Mouse (Mus musculus) NIH3T3 (cell line): ENCODE measurements around the gene Tac2.

Experiments
- DNase-seq: peaks from one replicate; pipeline ENCODE4 v3.0.0-alpha.2; 2012; ENCODE audit warnings: low read depth

Tac2 gene

DNA sequence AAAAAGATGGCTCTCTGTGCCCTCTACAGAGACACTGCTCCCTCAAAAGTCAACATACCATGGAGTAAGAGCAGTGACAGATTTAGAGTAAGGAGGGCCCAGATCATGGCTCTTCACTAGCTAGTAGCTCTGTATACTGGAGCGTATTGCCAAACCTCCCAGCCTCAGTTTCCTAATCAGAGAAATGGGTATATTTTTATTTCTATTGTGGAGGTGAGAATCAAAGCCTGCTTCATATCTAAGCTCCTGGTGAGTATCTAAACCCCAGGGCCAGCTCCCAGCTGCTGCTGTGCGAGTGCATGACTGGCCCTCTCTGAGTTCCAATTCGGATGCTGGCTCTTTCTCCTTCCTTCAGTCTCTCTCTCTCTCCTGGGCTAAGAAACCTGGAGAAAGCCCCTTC is at the start of gene Tac2:
TSS of gene Tac2 (plus strand) at position 301 of the 400 bp plus-strand sequence.
- no peak for DNase-seq

DNA sequence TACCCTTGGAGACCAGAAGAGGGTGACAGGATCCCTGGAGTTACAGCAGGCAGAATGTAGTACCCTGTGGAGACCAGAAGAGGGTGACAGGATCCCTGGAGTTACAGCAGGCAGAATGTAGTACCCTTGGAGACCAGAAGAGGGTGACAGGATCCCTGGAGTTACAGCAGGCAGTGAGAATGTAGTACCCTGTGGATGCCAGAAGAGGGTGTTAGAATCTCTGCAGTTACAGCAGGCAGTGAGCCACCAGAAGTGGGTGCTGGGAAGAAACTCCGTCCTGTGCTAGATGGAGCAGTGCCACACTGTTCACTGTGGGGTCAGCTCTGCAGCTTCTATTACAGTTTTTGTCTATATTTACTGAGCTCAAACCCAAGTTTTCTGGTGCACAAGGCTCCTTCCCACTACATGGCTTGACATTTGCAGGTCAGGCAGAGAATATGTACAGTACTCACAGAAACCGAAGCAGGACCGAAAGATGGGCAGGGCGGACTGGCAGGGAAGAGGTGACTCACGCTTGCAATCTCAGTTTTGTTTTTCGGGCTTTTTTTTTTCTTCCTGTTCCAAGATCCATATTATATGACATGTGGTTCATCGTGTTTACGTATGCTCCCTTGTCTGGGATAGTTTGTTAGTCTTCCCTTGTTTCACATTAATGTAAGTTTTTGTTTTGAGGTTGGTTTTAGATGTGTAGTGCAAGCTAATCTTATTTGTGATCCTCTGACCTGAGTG is 49.3 kb upstream of the Tac2 start:
- DNase-seq = peak; percentile 94

DNA sequence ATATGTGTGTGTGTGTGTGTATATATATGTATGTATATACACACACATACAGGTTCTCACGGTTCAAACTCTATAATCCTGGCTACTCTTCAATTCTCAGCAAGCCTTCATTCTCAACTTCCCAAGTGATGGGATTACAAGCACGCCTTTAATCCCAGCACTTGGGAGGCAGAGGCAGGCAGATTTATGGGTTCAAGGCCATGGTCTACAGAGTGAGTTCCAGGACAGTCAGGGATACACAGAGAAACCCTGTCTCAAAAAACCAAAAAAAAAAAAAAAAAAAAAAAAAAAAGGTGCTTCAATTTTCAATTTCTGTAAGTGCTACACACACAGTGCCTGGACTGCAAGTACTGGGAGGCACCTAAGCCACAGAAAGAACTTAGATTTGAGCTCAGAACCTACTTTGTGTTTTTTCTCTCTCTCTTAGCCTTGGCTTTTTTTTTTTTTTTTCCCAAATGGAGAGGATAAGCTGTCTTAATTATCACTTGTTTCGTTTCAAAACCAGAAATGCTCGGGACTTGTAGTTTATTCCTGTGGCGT is 48.3 kb upstream of the Tac2 start:
- no peak for DNase-seq

DNA sequence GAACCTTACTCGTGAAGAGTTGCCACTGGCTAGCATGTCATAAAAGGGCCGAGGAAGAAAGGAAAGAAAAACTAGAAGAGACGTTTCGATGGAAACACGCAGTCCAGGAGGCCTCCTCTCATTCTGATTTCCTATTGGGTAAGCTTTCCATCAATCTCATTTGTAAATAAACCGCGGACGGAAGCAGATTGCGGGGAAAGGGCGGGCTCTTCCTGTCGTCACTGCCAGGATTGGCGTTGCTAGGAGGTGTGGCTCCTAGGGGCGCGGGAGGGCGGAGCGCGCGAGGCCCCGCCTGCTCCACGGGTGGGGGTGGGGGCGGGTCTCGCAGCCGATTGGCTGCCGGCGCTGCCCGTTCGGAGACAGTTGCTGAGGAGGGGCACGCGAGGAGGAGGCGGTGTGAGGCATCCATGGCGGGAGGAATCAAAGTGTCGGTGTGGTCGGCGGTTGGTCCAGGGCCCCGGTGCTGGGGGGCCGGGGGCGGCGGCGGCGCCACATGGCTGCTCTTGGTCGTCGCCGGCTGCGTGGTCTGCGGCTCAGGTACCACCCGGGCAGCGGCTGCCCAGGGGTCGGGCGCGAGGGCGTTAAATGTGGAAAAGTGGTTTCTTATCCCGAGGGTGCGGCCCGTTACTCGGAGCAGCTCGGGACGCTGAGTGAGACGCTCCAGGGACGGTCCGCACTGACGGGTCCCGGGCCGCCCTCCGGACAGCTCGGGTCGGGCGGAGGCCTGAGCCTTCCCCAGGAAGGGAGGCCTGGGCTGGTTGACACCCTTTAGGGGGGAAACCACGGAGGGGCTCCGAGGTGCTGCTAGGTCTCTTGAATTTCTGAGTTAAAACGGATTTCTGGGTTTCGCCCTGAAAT is 47.4 kb upstream of the Tac2 start:
- peak; percentile 99 for DNase-seq

DNA sequence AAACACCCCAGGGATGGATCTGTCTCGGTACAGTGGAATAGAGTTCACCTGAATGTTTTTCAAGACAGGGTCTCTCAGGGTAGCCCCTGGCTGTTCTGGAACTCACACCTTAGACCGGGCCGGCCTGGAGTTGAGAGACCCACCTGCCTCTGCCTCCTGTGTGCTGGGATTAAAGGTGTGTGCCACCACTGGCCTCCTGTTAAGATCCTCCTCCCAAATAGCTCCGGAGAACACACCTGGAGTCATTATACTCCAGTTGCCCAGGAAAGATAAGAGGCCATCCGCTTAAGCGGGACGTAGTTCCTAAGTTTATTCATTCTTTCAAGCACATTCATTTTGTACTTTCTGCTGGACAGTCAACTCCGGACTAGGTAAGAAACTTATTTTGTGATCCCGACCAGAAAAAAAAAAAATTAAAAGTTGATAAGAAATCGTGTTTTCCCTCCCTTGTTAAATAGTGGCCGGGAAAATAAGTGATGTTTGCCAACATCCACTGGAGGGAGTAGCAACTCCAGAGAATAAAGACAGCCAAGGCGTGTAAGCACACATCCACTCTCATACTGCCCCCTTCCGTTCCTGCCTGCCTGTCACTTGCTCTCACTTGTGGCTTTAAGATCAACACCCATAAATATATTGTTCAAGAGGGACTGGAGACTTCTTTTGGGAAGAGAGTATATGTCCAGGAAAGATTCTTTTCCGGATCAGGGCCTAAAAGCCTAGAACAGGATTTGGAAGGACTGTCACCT is 46.5 kb upstream of the Tac2 start:
- peak; percentile 92 for DNase-seq

DNA sequence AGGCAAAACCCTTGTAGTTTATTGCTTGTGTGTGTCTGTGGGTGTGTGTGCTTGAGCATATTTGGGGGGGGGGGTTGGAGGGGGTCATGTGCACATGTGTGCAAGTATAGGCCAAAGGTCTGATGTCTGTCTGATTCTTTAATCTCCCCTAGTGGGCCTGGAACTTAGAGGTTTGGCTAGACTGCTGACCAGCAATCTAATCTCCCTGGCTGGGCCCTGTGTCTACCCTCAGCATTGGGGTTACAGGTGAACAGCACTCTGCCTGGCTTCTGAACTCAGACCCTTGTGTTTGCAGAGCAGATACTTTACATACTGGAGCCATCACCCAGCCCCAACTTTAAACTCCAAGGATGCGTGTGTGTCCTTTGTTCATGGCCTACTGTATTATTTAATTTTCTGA is 45.1 kb upstream of the Tac2 start:
- no peak for DNase-seq

DNA sequence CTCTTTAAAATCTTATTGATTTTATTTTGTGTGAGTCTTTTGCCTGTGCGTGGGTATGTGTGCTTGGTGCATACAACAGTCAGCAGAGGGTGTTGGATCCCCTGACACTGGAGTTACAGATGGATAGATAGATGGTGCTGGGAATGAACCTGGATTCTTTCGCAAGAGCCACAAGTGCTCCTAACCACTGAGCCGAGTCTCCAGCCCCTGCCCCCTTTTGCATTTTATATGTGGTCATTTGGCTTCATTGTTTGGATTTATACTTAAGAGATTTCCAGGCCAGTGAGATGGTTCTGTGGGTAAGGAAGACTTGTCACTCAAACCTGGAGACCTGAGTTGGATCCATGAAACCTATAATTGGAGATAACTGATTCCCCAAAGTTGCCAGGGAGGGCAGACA is 44.4 kb upstream of the Tac2 start:
- DNase-seq = no peak

DNA sequence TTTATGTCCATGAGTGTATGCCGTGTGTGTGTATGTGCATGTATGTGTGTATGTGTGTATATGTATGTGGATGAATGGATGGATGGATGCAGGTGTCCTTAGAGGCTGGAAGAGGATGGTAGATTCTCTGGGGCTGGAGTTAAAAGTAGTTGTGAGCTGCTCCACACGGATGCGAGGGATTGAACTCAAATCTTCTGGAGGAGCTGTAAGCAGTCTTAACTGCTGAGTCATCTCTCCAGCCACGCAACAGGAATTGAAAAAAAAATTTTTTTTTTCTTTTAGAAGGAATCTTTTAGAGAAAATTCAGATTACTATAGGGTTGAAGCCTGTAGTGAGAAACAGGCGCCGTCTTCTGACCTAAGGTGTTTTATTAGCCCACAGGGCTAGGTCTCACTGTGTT is 41.4 kb upstream of the Tac2 start:
- peak; percentile 73 for DNase-seq

DNA sequence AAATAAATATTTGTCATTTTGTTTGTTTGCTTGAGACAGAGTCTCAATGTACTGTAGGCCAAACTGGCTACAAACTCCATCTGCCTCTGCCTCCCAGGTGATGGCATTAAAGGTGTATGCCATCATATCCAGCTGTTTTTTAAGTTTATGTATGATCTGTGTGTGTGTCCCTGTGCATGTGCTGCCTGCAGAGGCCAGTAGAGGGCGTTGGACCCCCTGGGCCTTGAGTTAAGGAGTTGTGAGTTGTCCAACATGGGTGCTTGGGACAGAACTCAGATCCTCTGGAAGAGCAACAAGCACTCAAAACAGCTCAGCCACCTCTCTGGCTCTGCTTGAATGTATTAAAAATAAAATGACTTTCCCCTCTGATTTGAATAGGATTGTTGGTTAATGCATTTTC is 33.2 kb upstream of the Tac2 start:
- no peak for DNase-seq

DNA sequence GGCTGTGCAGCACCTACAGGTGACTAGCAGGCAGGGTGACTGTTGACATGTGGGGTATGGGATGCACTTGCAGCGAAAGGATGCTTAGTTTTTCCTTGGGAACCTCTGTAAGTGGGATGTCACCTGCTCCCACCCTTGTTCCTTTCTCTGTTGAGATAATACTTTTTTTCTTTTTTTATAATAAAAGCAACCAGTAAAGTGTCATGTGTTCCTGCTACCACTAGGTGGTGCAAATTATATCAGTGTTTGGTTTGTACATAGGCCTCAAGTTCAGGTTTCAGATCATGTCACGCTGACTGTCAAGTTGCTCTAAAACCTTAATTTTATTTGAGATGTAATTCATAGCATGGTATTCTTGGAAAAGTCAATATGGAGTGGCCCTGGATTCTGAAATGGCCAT is 29.6 kb upstream of the Tac2 start:
- peak; percentile 69 for DNase-seq

DNA sequence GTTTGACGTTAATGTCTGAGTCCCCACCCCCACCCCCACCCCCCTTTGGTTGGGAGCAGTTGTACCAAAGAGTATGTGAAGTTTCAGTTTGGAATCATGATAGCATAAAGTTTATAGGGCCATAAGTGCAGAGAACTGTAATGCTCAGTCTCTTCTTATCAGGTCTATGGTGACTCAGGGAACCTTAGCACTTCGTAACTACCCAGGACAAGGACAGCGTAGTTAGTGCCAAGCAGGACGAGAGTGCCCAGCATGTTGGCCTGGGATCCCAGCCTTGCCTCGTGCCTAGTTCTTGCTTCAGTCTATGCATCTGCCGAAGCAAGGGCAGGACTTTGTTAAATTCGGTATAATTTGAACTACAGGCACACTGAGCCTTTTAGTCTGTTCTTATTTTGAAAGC is 28.5 kb upstream of the Tac2 start:
- no peak for DNase-seq

DNA sequence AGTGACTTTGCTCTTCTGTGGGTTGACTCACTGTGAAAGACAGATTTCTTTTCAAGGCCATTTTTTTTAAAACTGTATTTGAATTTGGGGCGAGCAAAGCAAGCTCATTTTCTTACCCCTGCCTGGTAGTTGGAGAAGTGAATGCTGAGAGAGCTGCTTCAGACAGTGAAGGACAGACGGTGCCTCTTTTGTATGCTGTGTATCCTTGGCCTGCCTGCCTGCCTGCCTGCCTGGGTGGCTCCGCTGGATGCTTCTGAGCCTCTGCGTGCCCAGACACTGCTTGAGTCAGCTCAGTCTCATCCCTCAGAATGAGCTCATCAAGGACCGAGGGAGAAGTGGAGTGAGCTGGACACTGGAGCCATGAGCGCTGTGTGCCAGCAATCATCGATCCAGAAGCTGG is 25.3 kb upstream of the Tac2 start:
- no peak for DNase-seq

DNA sequence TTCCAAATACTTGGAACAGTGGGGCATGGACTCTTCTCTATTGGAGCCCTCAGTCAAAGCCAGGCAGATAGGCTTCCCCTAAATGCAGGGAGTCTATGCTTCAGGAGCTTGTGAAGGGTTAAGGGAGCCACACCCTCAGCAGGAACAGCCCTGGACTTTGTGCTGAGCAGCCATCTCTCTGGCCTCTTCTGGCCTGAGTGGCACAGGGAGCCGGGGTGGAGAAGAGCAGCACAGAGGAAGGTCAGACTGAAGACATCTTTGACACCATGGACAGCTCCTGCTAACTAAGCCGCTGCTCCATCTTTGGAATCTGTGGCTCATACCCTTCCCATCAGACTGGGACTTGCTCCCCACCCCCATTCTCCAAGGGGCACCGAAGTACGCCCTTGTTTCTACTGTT is 21.0 kb upstream of the Tac2 start:
- peak; percentile 58 for DNase-seq

DNA sequence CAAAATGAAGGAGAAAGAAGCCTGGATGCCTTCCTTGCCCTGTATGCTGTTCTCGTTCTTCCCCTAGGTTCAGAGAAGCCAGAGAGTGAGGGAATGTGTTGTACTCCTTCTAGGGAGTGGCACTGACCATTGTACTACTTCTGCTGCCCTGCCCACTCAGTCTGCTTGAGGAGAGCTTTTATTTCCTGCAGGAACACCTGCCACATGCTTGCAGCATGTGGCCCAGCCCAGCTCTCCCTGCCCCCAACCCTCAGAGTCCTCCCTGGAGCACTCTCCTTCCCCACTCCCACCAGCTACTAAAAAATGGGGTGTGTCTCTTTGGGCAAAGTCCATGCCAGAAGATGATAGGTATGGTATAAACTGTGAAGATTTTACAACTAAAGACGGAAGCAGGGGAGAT is 20.0 kb upstream of the Tac2 start:
- DNase-seq = no peak

DNA sequence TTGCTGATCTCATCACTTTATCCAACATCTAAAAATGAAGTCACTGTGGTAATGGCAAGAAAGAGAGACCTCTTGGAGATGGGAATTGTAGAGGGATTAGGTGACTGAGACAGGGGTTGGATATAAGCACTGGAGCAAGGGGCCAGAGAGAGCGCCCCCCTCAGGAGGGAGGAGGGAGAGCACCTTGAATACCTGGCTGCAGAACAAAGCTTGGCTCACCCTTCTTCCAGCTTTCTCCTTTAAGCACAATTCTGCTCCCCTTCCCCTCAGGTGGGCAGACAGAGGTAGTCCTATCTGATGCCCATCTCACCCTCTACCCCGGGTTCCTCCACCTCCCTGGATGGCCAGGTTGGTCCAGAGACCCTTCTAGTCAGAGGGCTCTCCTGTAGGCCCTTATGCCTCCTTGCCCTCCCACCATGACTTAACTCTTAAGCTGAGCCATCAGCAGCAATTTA is 19.5 kb upstream of the Tac2 start, which contains the start of gene Myo1a:
TSS of gene Myo1a (plus strand) at position 405 of the 455 bp plus-strand sequence.
- DNase-seq = no peak

DNA sequence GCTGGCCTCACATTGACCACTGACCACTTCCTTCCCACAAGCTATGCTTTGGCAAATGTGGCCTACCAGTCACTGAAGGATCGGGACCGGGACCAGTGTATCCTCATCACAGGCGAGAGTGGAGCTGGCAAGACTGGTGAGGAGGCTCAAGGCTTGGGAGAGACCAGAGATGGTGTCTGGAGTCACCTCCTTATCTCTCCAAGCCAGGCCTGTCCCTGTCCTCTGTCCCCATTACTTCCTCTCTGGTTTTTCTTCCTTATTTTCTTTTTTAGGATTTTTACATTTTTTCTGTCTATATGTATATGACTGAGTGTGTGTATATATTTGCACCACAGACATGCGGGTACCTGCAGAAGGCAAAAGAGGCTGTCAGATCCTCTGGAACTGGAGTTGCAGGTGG is 18.5 kb upstream of the Tac2 start:
- DNase-seq = no peak

DNA sequence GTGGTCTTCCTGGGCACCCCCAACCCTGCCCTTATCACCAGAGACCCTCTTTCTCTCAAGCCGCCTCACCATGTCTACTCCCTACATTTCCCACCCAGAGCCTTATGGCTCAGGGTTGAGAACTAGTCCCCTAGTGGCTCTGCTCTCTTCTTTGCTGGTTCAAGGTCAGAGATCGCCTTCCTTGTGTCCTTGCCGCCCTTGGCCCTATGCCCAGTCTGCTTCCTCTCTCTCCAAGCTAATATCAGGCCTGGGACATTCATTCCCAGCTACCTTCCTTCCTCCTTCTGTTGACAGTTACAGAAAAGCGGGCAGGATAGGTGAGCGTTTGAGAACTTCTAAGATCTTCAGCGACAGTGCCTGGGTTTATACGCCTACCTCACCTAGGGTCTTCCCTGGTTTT is 16.6 kb upstream of the Tac2 start:
- no peak for DNase-seq

DNA sequence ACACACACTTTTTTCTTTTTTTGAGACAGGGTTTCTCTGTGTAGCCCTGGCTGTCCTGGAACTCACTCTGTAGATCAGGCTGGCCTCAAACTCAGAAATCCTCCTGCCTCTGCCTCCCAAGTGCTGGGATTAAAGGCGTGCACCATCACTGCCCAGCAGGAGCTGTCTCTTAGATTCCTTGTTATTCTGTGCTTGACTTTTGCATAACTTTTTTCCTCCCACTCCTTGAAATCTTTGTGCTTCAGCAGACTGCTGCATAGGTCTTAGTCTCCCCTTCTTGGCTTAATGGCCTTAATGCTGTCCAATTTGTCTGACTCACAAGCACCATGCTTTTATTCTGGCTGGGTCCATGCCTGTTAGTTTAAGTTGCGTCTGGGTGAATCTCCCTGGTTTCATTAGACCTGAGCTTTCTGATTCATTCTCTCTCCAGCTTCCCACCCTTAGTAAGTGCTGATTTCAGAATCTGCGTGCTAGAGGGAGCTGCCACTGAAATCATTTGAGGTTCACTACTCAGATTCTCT is 15.4 kb upstream of the Tac2 start:
- peak; percentile 62 for DNase-seq

DNA sequence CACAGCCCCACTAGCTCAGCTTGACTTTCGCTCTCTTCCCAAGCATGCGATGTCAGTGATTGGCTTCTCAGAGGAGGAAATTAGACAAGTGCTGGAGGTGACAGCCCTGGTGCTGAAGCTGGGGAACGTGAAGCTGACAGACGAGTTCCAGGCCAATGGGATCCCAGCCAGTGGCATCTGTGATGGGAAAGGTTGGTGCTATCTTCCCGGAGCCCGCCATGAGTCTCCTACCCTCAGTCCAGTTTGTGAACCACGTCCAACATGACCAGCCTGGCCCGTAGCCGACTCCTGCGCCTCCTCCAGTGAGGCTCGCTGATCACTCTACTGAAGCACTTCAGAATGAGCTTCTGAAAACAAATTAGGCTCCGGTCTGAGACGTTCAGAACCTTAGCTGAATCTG is 13.9 kb upstream of the Tac2 start:
- no peak for DNase-seq

DNA sequence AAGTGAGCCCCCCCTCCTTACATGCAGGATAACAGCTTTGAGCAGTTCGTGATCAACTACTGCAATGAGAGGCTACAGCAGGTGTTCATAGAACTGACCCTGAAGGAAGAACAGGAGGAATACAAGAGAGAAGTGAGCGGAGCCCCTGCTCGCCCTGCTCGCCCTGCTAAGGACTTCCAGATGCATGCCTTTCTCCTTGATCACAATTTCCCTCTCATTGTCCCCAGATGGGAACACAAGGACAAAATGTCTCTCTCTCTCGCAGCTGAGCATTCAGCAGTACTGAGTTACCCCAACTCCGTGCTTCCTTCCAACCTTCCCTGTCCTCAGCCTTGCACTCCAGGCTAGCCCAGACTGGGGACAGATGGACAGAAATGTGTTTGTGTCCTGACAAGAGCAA is 11.5 kb upstream of the Tac2 start:
- peak; percentile 31 for DNase-seq

DNA sequence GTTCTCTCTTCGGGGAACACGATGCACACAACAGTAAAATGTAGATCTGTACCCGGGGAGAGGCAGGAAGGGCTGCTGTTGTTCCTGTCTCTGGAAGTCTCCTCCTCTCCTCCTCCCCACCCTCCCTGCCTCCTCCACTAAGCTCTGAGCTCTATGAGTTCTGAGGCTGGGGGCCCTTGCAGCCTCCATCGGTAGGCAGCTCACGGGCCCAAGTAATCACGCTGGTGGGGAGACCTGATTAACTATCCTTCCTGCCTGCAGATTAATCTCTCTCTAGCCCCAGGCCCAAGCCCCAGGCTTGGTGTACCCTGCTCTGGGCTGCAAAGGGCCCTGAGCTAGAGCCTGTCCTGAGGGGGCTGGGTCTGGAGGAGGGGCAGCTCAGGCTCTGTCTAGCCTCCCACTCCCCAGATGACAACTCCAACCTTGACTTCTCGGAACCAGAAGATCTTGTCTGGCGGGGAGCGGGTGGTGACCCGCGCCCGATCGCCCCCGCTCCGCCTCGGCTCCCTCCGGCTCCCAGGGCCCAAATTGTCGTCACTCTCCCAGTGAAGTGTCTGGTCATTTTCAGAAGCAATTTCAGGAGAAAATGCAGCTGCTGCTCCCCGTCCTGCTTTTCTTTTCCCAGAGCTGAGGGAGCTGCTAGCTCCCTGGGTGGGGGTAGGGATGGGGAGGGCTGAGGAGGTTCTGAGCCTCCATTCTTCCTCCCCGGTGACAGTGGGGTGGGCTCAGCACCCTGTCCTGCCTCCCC is 2.4 kb upstream of the Tac2 start:
- no peak for DNase-seq
